Mouse (Mus musculus) kidney, adult 2 months (tissue): ENCODE results near the gene Plxna4. TPM values are rescaled to one million over a fixed set of nuclear protein-coding genes. Genes with fewer than 3 reads are reported as not detected.

Source experiments
- DNase-seq: peaks from one replicate; pipeline ENCODE4 v3.0.0; 2021
- H3K27ac ChIP-seq: fragments of 200-500 bp; 2 replicates; pipeline ENCODE4 v1.5.1; 2012; ENCODE audit warnings: low read depth, low read length, control low read depth, inconsistent platforms; ENCODE audit not compliant: insufficient read depth
- H3K27me3 ChIP-seq: fragments of 200-500 bp; replicated peaks from 2 replicates; pipeline ENCODE4 v1.6.1; 2012; ENCODE audit warnings: mild to moderate bottlenecking, moderate library complexity, low read length, inconsistent platforms; ENCODE audit not compliant: control insufficient read depth, insufficient read depth
- H3K36me3 ChIP-seq: fragments of 200-500 bp; 2 replicates; pipeline ENCODE4 v1.6.1; 2012; ENCODE audit warnings: mild to moderate bottlenecking, moderate library complexity, low read length, inconsistent platforms; ENCODE audit not compliant: control insufficient read depth, insufficient read depth
- H3K4me1 ChIP-seq: fragments of 200-500 bp; 2 replicates; pipeline ENCODE4 v1.6.1; 2011; ENCODE audit warnings: low read length; ENCODE audit not compliant: control insufficient read depth, insufficient read depth
- H3K4me3 ChIP-seq: fragments of 200-500 bp; 2 replicates; pipeline ENCODE4 v1.5.1; 2011; ENCODE audit warnings: mild to moderate bottlenecking, low read depth, low read length, control low read depth; ENCODE audit not compliant: insufficient read depth
- CTCF ChIP-seq: fragments of 200-500 bp; conservative IDR thresholded peaks from 2 replicates; pipeline ENCODE4 v1.5.1; 2011; ENCODE audit warnings: low read depth, mild to moderate bottlenecking, control low read depth, low read length, moderate library complexity, mixed read lengths; ENCODE audit not compliant: insufficient read depth, insufficient read length
- POLR2A ChIP-seq: fragments of 200-500 bp; IDR thresholded peaks from one replicate; pipeline ENCODE4 v1.6.1; 2011; ENCODE audit warnings: low read depth, low read length, control low read depth
- WGBS: fragments of 180-500 bp; shearing (Covaris S2); methylation state at CpG from one replicate; pipeline ENCODE4 v1.1.7; 2018; 5-methylcytosine and 5-hydroxymethylcytosine counted together
- polyA plus RNA-seq: library from polyadenylated mRNA; depleted of rRNA; stranded (reverse); fragments of >200 nt; gene quantifications from 2 replicates; pipeline ENCODE4 v1.2.3, GENCODE M21; 2012

Gene Plxna4
- polyA plus RNA-seq, 1 experiment = 1.8 TPM

- Histone ChIP-seq H3K36me3 (no peaks in the 10 kb centered on the region), H3K4me1 (0 out of 2 replicates have a peak, but pooled peaks cover 3% of the 10 kb centered on the region), H3K27me3 (no peaks in the 10 kb centered on the region), H3K27ac (no peak overlapping the region), H3K4me3 (no peak overlapping the region)
- TF ChIP-seq CTCF = no peak
- no peak for TF ChIP-seq POLR2A
- DNase-seq = no peak
- 46% methylated on average over 5 of the region's 5 CpGs for WGBS
Measured at GRCm38 (mm10) chr6:32327173-32327572, 260.8 kb downstream of the Plxna4 start.

GRCm38 (mm10) chr6:32326406-32326805 is 261.6 kb downstream of the Plxna4 start:
- Histone ChIP-seq H3K27ac (no peak overlapping the region), H3K4me1 (0 out of 2 replicates have a peak, but pooled peaks cover 3% of the 10 kb centered on the region), H3K4me3 (no peak overlapping the region), H3K36me3 (no peaks in the 10 kb centered on the region), H3K27me3 (no peaks in the 10 kb centered on the region)
- TF ChIP-seq CTCF (no peak), POLR2A (no peak)
- 95% methylated on average over 5 of the region's 5 CpGs for WGBS
- DNase-seq = no peak

- TF ChIP-seq POLR2A = no peak
- no peak for TF ChIP-seq CTCF
- Histone ChIP-seq H3K27ac (no peak overlapping the region), H3K4me3 (no peak overlapping the region), H3K27me3 (no peaks in the 10 kb centered on the region), H3K36me3 (no peaks in the 10 kb centered on the region), H3K4me1 (0 out of 2 replicates have a peak, but pooled peaks cover 3% of the 10 kb centered on the region)
- WGBS = 52% methylated on average over 7 of the region's 7 CpGs
- peak; percentile 85 for DNase-seq
Measured at GRCm38 (mm10) chr6:32325851-32326250, 262.1 kb downstream of the Plxna4 start.

GRCm38 (mm10) chr6:32321187-32321586 is 266.8 kb downstream of the Plxna4 start:
- no peaks in the 10 kb centered on the region for H3K36me3 ChIP-seq
- TF ChIP-seq CTCF (no peak), POLR2A (no peak)
- no peak overlapping the region for H3K4me3 ChIP-seq
- no peaks in the 10 kb centered on the region for H3K27me3 ChIP-seq
- 76% methylated on average over 3 of the region's 3 CpGs for WGBS
- H3K4me1 ChIP-seq = 0 out of 2 replicates have a peak, but pooled peaks cover 3% of the 10 kb centered on the region
- no peak overlapping the region for H3K27ac ChIP-seq
- DNase-seq = no peak

GRCm38 (mm10) chr6:32320254-32320653 is 267.7 kb downstream of the Plxna4 start:
- Histone ChIP-seq H3K27ac (no peak overlapping the region), H3K4me3 (no peak overlapping the region), H3K36me3 (no peaks in the 10 kb centered on the region), H3K4me1 (no peaks in the 10 kb centered on the region), H3K27me3 (no peaks in the 10 kb centered on the region)
- TF ChIP-seq POLR2A = no peak
- peak; percentile 60 for TF ChIP-seq CTCF
- 32% methylated on average over 3 of the region's 3 CpGs for WGBS
- DNase-seq = peak; percentile 16

- H3K27ac ChIP-seq = no peak overlapping the region
- no peak overlapping the region for H3K4me3 ChIP-seq
- H3K4me1 ChIP-seq = no peaks in the 10 kb centered on the region
- peak; percentile 65 for DNase-seq
- H3K36me3 ChIP-seq = no peaks in the 10 kb centered on the region
- no peaks in the 10 kb centered on the region for H3K27me3 ChIP-seq
- TF ChIP-seq POLR2A (no peak), CTCF (no peak)
- WGBS = 62% methylated on average over 8 of the region's 8 CpGs
Measured at GRCm38 (mm10) chr6:32317470-32317869, 270.5 kb downstream of the Plxna4 start.

- Histone ChIP-seq H3K27ac (no peak overlapping the region), H3K4me1 (no peaks in the 10 kb centered on the region), H3K27me3 (no peaks in the 10 kb centered on the region), H3K4me3 (no peak overlapping the region), H3K36me3 (no peaks in the 10 kb centered on the region)
- TF ChIP-seq POLR2A (no peak), CTCF (no peak)
- WGBS = 40% methylated on average over 6 of the region's 6 CpGs
- no peak for DNase-seq
Measured at GRCm38 (mm10) chr6:32315011-32315450, 273.0 kb downstream of the Plxna4 start.
